Mouse (Mus musculus) frontal cortex, postnatal 10 days (tissue): ENCODE measurements at regions not wholly inside any gene's neighbourhood (a gene's known extent, or its start where the extent isn't known, plus 50 kb on each side); places are given as distances from the start of the nearest gene placed in this dataset.

Experiments
- DNase-seq, 2 experiments: peaks; one replicate each; pipeline ENCODE4 v3.0.0; 2022; ENCODE audit warnings: low spot score in 2 of 2, mixed read lengths in 1 of 2

DNA sequence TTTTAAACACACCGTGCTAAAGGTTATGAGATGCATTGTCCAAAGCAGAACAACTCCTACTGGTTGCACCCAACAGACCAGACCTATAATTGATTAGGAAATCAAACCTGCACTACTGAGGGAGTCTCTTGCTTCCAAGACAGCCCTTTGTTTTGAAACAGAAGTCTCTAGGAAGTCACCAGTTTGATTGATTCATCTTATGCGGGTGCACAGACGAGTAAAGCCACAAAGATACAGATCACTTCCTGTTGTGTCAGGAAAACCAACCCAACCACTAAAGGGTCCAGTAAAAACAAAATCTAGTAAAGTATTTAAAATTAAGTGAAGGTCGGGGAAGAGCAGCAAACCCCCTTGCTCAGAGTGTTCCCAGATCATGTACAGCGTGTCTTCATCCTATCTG is 58.3 kb upstream of the N6amt1 start:
- DNase-seq: no peak

DNA sequence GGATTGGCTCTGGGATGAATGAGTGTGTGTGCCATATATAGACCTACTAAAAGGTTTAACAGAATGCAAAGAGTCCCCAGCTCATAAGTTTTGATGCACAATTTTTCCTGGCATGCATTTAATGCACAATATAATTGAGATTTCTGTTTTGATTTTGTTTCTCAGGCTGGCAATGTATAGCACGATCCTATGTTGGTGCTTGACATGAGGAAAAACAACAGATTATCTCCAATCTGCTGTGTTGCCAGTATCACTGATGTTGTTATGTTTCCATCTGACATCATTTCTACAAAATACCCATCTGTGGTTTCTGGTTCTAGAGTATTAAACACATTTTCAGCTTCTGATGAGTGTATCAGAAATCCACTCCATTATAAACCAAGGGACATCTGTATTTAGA is 61.2 kb upstream of the N6amt1 start:
- DNase-seq: no peak

DNA sequence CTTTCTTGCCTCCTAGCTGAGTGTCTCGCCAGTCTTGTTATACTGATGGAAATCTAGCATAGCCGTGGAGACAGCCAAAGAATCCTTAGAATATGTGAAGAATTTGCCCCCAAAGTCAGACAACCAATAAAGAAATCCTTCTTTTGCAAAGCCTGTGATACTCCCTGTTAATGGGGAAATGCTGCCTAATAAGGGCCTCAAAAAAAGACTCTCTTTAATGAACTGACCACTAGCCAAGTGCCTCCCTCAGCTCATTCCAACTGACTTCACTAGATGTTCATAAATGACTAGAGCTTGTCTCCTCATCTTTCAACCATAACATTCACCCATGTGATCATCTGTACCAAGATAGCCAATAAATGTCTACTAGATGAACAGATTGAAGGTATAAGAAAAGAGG is 62.3 kb upstream of the N6amt1 start:
- DNase-seq: no peak

DNA sequence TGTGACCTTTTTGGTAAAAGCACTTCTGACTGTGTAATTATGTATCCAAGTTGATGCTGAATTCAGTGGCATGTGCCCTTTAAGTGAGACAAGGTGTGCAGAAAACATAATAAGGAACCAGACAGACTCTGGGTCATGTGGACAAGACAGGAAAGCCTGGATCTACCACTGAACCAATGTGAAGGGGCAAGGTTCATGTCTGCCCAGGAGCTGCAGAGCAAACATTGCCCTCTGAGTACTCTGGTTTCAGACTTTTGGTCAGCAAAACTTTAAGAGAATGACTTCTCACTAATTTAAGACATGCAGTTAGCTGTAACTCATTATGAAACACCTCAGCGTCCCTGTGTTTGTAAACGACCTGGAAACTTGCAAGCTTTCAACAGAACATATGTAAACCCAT is 68.3 kb upstream of the N6amt1 start:
- no peak for DNase-seq

DNA sequence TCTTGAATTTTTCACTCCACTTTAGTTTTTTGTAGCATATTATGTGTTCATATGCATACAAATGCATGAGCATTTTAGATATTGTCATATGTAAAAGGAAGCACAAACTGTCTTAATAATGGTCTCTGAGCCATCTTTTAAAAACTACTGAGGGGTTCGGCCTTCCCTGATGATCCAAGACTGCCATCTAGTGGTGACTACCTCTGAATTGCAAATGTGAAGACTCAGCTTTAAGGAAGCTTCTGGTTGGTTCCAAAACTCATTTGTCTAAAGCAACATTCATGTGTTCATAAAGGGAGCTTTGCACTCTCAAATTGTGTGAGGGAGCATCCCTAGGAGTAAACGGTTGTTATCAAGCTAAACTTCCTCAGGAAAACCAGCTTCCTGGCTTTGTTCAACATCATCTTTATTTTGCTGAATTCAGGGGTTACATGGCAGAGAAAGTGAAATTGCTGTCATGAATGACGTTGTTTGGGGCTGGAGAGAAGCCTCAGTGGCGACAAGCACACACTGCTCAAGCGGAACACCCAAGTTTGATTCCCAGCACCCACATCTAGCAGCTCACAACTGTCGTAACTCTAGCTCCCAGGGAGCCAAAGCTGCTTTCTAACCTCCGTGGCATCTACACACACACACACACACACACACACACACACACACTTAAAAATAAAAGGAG is 69.0 kb upstream of the N6amt1 start:
- DNase-seq: no peak

DNA sequence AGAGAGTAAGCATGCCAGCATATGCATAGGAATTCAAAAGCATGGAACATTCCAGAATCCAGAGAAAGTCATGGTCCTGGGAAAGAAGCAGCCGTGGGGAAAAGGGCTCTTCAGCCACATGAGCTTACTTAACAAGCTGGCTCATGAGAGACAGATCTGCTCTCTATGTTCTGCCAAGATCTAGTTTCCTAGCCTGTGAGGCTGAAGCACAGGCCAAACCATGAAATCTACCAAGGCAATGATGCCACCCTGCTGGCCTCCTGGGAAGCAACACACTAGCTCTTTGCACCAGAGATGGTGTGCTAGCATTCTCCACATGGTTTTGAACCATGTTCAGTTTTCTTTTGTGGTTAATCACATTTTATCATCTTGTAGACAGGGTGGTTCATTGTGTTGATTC is 75.5 kb upstream of the N6amt1 start:
- DNase-seq: no peak

DNA sequence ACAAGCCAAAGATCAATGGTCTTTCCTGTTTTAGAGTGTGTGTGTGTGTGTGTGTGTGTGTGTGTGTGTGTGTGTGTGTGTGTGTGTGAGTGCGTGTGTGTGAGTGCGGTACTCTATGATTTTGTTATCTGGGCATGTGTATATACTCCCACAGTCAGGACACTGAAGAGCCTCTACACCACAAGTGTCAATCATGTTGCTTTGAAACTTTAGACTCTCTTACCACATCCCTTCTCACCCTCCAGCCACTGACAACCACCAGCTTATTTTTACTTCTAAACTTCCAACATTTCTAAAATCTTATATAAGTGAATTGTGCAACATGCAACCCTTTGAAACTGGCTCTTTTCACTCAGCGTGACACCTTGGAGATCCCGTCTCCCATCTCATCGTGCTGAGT is 81.6 kb upstream of the N6amt1 start:
- DNase-seq: no peak

DNA sequence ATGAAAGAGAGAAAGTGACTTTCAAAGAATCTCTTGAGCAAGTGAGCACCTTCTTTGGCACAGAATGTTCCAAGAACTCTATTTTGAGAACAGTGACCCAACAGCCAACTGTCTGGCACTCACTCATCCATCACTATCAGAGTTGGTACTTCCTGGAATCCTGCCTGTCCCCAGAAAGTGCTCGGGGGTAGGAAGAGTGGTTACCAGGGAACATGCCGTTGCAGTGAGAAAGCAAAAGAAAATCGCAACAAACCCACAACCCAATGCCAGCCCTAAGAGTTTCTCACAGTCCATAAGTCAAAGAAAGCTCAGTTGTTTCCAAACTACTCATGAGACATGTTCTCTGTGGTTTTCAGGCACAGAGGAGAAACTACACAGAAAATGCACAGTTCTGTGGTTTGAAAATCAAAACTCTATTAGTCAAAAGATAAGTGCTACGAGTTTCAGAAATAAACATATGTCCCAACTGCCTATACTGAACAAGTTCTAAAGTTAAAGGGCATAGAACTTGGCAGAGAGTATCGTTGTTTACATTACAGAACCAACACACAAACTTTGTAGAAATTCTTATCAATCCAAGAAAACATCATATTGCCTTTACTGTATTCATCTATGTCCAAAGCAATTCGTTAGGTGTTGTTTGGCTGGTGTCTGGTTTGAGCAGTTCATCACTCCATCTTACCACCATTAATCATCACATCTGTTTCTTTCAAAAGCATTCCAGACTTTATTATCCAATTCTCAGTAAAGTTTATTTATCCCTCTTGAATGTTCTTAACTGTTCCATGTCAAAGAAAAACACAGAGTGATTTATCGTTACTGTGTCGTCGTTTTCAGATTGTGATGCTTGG is 85.8 kb upstream of the N6amt1 start:
- DNase-seq: no peak

DNA sequence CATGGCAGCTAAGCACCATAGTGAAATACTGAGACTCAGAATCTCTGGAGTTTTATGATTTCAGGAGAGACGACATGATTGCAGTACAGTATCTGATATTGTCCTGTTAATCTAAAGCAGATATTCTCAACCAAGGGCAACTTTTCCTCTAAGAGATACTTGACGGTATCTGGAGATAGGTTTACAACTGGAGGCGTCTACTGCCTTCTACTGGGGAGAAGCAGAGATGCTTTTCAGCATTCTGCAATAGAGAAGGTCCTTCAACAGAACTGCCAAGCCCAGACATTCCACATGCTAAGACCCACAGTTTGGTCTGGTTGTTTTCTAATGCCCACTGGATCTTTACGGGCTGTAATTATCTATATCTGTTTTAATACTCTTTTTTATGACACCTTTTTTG is 86.5 kb upstream of the N6amt1 start:
- DNase-seq: no peak

DNA sequence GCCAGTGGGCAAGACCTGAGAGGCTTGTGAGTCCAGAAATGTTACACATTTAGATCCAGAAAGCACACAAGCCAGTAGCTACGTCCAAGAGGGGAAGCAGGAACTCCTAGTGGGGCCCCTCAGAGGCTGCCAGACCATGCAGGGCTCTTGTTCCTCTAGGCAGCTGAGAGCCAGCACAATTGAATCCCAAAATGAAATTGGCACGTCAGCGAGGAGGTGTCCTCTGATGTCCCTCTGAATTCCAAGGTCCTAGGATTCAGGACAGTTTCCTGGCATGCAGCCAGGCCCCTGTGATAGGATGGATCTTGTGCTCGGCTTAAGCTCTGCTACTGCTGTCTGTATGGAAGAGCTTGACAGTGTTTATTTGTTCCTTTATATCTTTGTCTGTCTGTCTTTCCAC is 90.4 kb upstream of the N6amt1 start:
- DNase-seq: peak in 1 of 2 experiments; percentile 11

DNA sequence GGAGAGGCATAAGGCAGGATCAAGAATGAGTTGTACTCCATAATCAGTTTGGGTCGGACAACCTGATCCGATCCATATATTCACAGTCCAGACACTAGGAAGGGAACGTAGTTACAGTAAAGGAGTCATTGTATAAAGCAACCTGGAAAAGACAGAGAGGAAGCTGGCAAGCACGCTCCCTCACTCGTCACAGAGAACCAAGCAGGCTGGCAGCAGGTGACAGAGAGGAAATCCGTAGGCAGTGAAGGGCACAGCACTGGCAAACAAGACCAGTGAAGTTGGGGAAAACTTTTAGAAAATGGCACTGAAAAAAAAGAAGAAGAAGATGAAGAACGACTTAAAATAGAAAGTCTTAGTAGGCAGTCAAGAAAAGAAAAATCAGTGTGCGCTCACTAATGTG is 90.9 kb upstream of the N6amt1 start:
- no peak for DNase-seq

DNA sequence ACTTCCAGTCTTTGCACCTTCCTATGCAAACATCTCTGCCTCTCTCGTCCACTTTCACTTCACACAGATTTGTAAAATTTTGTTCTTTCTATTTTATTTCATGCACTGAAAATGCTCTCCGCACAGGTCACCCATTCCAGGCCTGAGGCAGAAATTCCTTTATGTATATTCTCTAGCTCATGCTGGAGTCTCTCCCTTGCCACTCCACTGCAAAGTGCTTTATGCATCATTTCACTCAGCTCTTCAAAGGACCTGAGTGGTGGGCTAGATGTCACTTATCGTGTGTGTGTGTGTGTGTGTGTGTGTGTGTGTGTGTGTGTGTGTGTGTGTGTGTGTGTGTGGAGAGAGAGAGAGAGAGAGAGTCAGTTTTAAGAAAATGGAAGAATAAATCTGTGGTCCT is 91.5 kb upstream of the N6amt1 start:
- DNase-seq: no peak

DNA sequence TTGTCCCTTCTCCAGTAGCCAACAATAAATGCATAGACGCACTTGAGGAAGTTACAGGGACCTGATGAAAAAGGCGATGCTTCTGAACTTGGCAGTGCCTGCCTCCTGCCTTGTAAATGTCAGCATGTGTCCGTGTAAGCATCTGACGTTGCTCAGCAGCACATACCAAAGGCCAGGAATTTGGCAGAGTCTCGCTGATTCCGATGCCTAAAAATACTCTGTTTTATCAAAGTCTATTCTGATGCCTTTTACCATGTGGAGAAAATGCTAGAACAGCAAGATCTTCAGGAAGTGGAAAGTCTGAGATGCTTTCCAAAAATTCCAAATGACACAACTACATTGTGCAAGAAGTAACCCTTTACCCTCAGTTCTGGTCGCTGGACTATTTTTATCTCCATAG is 92.5 kb upstream of the N6amt1 start:
- DNase-seq: peak in 1 of 2 experiments; percentile 15

DNA sequence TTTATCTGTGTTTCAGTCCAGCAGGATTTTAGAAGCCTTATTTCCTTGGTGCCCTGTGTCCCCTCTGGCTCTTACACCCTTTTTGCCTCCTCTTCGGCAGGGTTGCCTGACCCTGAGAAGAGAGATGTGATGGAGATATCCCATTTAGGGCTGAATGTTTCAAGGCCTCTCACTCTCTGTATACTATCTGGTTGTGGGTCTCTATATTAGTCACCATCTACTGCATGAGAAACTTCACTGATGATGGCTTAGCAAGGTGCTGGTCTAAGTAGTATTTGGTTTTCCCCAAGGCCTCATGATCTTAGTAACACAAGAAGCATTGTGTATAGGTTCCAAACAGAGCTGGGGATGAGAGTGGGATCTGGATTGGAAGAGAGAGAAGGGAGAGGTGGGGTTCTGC is 99.2 kb upstream of the N6amt1 start:
- no peak for DNase-seq

DNA sequence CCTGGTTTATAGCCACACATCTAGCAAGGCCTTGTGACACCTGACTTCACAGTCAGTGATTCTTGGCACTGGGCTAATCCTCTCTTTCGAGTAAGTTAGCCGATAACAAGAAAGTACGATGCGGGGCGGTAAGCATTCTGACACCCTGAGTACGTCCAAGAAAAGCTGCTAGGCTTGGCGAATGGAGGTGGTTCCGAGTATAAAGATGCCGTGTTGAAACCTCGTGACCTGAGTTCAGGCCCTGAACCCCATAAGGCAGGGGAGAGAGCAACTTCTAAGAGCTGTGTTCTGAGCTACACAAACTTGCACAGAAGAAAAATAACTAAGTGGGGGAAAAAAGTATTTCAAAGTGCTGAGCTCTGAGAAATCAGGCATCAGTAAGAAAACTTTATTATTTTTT is 103.5 kb upstream of the N6amt1 start:
- DNase-seq: no peak

DNA sequence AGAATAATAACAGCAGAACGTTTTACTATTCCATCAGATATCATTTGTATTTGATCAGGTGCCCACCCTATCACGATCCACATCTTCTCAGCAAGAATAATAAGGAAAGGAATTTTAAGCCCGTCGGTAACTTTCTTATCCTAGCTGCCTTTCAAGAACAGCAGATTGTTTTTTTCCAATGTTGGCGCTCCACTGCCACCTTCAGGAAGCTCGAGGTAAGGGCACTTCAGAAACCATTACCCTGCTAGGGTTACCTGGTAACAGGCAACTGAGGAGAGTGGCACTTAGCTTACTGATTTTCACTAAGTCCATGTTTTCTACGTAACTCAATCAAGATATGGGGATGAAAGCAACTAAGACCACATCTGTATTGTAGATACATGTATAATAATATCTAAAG is 104.1 kb upstream of the N6amt1 start:
- no peak for DNase-seq

DNA sequence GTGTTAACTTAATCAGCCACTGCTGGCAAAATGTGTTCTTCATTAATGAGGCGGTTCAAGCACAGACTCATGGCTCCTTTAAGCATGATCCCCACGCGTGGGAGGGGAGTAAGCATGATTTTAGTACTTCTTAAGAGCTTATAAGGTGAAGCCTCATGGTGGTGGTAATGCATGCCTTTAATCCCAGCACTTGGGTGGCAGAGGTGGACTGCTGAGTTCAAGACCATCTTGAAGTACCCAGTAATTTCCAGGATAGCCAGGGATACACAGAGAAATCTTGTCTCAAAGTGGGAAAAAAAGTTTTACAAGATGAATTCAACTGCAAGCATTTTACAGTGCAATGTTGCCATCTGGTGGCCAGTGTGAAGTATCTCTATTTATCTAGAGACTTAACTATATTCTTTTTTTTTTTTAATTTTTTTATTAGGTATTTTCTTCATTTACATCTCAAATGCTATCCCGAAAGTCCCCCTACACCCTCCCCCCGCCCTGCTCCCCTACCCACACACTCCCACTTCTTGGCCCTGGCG is 105.4 kb upstream of the N6amt1 start:
- peak in 1 of 2 experiments; percentile 42 for DNase-seq

DNA sequence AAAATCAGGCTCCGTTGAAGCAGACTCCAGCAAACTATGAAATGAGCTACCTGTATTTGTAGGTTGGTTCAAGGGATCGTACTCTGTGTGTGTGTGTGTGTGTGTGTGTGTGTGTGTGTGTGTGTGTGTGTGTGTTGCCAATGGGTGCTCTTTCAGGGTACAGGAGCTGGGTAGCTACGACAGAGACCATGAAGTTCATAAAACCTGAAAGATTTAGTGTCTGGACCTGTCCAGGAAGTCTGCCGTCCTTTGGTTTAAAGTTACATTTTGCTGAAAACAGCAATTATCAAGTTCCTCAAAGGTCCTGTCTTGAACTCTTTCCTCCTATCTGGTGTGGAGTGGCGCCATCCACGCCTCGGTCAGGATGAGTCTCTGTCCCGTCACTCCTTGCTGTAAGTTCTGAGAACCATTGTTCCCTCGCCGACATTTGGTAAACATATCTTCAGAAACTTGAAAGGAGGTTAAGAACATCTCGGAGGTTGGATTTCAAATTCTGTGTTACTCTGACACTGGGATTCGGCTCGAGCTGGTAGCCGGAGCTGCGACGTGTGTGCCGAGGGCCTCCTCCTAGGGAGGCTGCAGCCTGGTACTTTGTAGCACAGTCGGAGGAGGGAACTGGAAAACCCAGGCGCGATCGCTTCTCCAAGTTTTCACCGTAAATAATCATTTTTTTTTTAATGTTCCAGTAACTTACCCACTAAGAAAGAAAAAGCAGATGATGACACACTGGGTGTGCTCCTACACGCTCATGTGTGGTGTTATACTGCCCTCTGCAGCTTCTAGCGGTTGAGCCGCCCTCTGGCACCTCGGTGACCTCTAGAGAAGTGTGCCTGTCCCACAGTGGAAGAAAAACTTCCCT is 107.8 kb upstream of the N6amt1 start:
- DNase-seq: peak in 1 of 2 experiments; percentile 19

DNA sequence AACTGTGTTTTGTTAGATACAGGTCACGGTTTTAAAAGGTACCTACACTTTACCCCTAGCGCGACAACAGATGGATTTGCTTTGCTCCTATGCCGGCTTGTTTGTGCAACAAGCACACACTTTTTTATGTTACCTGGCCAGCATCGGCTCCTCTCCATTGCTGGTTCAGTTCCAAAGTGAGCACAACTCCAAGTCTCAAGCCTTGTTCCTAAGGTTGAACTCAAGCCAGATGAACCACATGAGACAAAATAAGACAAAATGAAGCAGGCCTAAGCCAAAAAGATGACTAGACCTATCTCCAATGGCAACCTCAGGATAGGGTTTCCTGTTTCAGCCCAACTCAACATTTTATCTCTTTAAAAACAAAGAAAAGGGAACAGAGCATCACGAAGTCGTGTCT is 108.5 kb upstream of the N6amt1 start:
- DNase-seq: no peak

DNA sequence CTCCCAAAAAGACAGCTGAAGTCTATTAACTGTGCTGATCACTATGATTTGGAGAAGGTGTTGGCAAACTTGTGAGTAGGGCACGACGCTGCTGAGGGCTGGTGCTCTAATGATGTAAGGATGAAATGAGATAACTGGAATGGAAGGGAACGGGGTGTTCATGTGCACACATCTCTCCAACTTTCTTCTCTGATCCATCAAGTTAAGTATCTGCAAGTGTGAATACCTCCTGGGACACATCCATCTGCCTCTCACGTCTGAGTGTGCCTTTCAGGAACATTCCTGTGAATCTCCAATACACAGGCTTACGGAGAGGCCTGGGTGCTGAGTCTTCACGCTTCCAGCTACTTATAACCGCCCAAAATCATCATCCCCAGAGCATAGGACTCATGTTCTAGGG is 112.0 kb upstream of the N6amt1 start:
- DNase-seq: no peak

DNA sequence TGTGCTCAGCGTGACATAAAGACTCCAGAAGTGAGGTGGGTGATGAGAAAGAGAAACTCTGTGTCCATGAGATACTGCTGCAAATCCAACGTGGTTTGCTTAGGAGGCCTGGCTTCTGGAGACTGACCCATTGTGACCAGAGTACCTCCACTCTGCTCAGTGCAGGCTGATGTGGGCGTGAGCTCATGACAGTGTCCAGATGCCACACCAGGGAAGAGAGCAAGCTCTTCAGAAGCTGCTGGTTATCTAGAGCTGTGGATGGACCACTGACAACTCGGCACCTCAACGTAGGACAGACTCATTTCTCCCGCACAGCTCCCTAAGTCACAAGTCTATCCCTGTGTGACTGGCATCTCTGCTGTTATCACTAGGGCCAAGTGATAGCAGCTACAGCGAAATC is 114.9 kb upstream of the N6amt1 start:
- DNase-seq: no peak

DNA sequence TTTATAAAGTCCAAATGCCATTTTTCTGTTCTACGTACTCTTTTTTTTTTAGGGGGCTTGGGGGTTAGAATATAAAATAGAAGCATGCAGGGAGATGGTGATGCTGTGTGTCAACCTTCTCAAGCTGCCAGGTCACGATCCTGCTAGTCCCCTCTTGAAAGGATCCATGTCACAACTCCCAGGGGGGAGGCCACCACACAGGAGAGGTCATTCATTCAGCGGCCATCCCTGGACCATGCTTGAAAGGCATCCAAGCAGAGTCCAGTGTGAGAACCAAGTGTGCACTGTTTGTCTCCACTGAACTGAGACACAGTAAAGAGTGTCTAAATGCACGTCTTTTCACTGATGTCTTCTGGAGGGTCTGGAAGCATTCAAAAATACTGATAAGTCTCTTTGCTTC is 119.8 kb upstream of the N6amt1 start:
- DNase-seq: no peak
